Mouse (Mus musculus): ENCODE results near the gene Cfap73.

DNA sequence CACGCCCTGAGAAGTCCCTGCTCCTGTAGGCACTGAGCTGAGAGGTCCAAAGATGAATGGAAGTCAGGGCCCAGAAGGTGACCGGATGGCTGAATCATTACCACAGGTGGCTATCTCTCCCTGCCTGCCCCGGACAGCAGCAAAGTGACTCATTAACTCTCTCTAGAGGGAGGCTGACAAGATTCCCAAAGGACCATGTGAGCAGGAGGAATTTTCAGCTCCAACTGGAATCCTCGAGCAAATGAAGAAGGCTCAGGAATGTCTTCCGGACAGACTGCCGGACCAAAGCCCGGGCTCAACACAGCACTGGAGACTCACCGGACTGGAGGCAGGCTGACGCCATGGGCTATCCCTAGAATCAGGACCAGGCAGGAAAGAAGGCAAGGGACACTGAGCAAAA is 52.0 kb downstream of the Cfap73 start:
- TF ChIP-seq POLR2A (IDR thresholded peaks at IDR 0.05; ENCODE audit: borderline replicate concordance, extremely low read depth, insufficient read depth, insufficient read length, poor library complexity, severe bottlenecking) (no peak), CTCF (IDR thresholded peaks at IDR 0.05; ENCODE audit: borderline replicate concordance, extremely low read depth, insufficient read depth, insufficient read length) (no peak)

Data from brain, embryonic 14.5 days (tissue).